Comparison of ENCODE assay signal across 28 mouse cellular contexts in genomic region chr2:75861115-75861514, GRCm38 (mm10). TPM values are rescaled to one million over a fixed set of nuclear protein-coding genes. Genes with fewer than 3 reads are reported as not detected.
A peak's percentile ranks its signal among the peaks of the same experiment; 100 is the strongest.
DNase-seq lines count a peak whose midpoint lies in the region; ATAC-seq lines count a peak whose summit lies in the region.
"Had no signal": no experiment of that assay in that cellular context is flagged by ENCODE, and none has a peak within 500 bp of the region (broad histone marks: within the 10 kb centered on the region; RNA-seq: fewer than 3 reads in every experiment).

No protein-coding gene starts in this region.

- no peak overlapping the region for H3K4me3 ChIP-seq in heart, embryonic 11.5 days (ENCODE audit: low read depth, low read length)
- H3K4me3 ChIP-seq: embryonic facial prominence, embryonic 10.5 days; embryonic facial prominence, embryonic 13.5 days; erythroblast, embryonic 14.5 days; forebrain, embryonic 12.5 days; forebrain, embryonic 15.5 days; heart, embryonic 13.5 days had no signal

- no peak overlapping the region for H3K9ac ChIP-seq in heart, embryonic 11.5 days (ENCODE audit: low read depth, low read length)
- H3K9ac ChIP-seq: embryonic facial prominence, embryonic 13.5 days; forebrain, embryonic 12.5 days; forebrain, embryonic 15.5 days; heart, embryonic 13.5 days; hindbrain, embryonic 14.5 days had no signal

- ATAC-seq in heart, embryonic 11.5 days (replicated peaks; ENCODE audit: insufficient number of reproducible peaks, low FRiP score, low TSS enrichment) = no peak
- ATAC-seq: CD4-positive, CD25-positive, alpha-beta regulatory T cell, adult 4 months; forebrain, embryonic 15.5 days; hindbrain, postnatal 0 days; inflammation-experienced regulatory T-cells, adult 6 months; intestine, embryonic 16.5 days had no signal

- no peaks in the 10 kb centered on the region for H3K4me1 ChIP-seq in heart, embryonic 11.5 days (ENCODE audit: control insufficient read depth, insufficient read depth, low read length)
- H3K4me1 ChIP-seq: embryonic facial prominence, embryonic 10.5 days; embryonic facial prominence, embryonic 13.5 days; forebrain, embryonic 12.5 days; forebrain, embryonic 15.5 days; heart, embryonic 13.5 days had no signal

- H3K27ac ChIP-seq in heart, embryonic 11.5 days (ENCODE audit: low read depth, low read length) = no peak overlapping the region
- H3K27ac ChIP-seq: embryonic facial prominence, embryonic 10.5 days; embryonic facial prominence, embryonic 13.5 days; forebrain, embryonic 12.5 days; forebrain, embryonic 15.5 days; heart, embryonic 13.5 days; hindbrain, embryonic 14.5 days; hindbrain, postnatal 0 days had no signal

- peak; percentile 11 for DNase-seq in adrenal gland, postnatal 14 days
- no peak for DNase-seq in adrenal gland, postnatal 10 days
- DNase-seq in 416B (ENCODE audit: low read depth) (peak; percentile 37), ES-CJ7 (ENCODE audit: low read depth, low spot score) (peak; percentile 92), WW6 (ENCODE audit: low read depth, low spot score) (peak; percentile 49)
- DNase-seq in urinary bladder, adult 18-20 months (ENCODE audit: low spot score in 2 of 2) = no peak
- DNase-seq: adrenal gland, adult 8-10 months; cerebellum, adult 11-12 months; cerebellum, adult 8-10 months; cerebellum, postnatal 10 days; cerebellum, postnatal 36 days; embryo, embryonic 11 days; gastrocnemius, postnatal 25 days; heart, adult 18-20 months; heart, postnatal 14 days; heart, postnatal 4 days had no signal

- 89% methylated on average over 3 of the region's 3 CpGs for WGBS in heart, embryonic 11.5 days (ENCODE audit: insufficient replicate concordance)

- no peaks in the 10 kb centered on the region for H3K36me3 ChIP-seq in heart, embryonic 11.5 days (ENCODE audit: control insufficient read depth, insufficient read depth, low read length)

- no peak overlapping the region for H3K4me2 ChIP-seq in heart, embryonic 11.5 days
- H3K4me2 ChIP-seq: embryonic facial prominence, embryonic 13.5 days; forebrain, embryonic 12.5 days; forebrain, embryonic 15.5 days; heart, embryonic 13.5 days; hindbrain, embryonic 14.5 days had no signal

- no peaks in the 10 kb centered on the region for H3K9me3 ChIP-seq in heart, embryonic 11.5 days (replicated peaks; ENCODE audit: control insufficient read depth, low read length)
- H3K9me3 ChIP-seq: embryonic facial prominence, embryonic 10.5 days; embryonic facial prominence, embryonic 13.5 days; forebrain, embryonic 12.5 days; forebrain, embryonic 15.5 days; heart, embryonic 13.5 days had no signal

- H3K27me3 ChIP-seq in heart, embryonic 11.5 days (ENCODE audit: control insufficient read depth, insufficient read depth, low read length) = no peaks in the 10 kb centered on the region
- H3K27me3 ChIP-seq: embryonic facial prominence, embryonic 13.5 days; forebrain, embryonic 12.5 days; forebrain, embryonic 15.5 days; heart, embryonic 13.5 days had no signal

RNA-seq across cellular contexts. Expression of gene Agps, which starts 29.1 kb away (rescaled TPM):
- total RNA-seq in adrenal gland, postnatal 14 days (2021) = 34.7 and 40.2 TPM in 2 replicates
- total RNA-seq in adrenal gland, postnatal 10 days (2021) = 10 to 100 TPM; 32.4 to 42.0 TPM
- polyA plus RNA-seq in heart, embryonic 11.5 days (2014; fragmentation: Nextera tagmentation; extraction: Ambion mirVana) = 29.2 and 41.2 TPM in 2 replicates

Comparison
In these comparisons a context has a peak if more than half of its experiments do, and no peak if none do; other contexts are left out.
1. DNase-seq: peak in adrenal gland, postnatal 14 days (single experiment), 416B (single experiment), ES-CJ7 (single experiment) and WW6 (single experiment); none in adrenal gland, postnatal 10 days (single experiment) and urinary bladder, adult 18-20 months (0 of 2).